Mouse (Mus musculus) layer of hippocampus, adult 18-20 months (tissue): Measurements from ENCODE around the gene Sox13. TPM values are rescaled to one million over a fixed set of nuclear protein-coding genes. Genes with fewer than 3 reads are reported as not detected.

ENCODE experiments used
- DNase-seq, 2 experiments: peaks; one replicate each; pipeline ENCODE4 v3.0.0; 2022; ENCODE audit warnings: low spot score in 2 of 2
- total RNA-seq, 2 experiments: library from RNA; stranded (reverse); gene quantifications; 2 replicates each; pipeline ENCODE4 v1.2.3; 2021

Gene Sox13
- total RNA-seq, 2 experiments from 2014 or later: 7.4 to 7.9 TPM

DNA sequence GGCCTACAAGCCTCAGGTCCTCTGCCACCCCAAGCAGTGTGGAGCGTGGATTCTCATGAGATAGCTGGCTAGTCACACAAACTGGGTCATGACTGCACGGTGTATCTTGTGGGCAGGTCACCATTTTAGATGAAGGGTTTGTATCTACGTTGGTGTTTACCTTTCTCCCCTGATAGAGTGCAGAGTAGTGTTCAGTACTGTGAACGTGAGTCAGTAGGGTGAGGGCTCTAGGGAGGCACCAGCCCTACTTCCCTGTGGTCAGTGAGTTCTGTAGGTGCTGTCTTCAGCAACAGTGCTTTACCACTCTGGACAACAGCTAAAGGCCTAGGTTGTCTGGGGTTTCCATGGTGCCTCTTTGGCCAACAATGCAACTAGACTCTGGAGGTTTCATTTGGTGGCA, 20.2 kb downstream of the Sox13 start:
- DNase-seq: no peak

DNA sequence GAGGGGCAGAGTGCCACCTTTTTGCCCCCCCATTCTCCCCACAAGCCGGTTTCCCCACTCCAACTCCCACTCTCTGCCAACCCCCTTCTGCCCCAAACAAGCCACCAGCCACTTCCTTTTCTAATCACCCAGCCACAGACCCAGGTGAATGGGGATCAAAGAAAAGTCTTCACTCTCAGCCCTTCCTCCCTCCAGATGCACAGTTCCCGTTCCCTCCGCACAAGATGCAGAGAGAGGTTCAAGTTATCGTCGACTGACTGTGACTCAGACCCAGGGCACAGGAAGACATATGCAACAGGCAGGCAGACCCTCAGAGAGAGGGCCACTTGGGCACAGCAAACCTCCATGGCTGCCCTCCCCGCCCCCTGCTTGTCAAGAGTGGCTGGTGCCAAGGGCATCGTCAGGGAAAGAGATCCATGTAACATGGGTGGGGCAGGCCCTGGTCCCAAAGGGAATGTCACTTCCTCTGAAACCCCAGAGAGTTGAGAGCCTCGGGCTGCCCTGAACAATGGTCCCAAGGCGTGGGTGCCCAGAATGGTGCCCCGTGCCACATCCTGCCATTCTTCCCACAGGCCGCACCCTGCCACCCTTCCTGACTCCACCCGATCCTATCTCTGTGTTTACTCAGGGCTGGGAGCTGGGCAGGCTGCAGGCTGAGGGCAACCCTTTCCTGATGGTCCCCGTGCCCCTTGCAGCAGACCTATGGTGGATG, 24.0 kb downstream of the Sox13 start:
- no peak for DNase-seq

DNA sequence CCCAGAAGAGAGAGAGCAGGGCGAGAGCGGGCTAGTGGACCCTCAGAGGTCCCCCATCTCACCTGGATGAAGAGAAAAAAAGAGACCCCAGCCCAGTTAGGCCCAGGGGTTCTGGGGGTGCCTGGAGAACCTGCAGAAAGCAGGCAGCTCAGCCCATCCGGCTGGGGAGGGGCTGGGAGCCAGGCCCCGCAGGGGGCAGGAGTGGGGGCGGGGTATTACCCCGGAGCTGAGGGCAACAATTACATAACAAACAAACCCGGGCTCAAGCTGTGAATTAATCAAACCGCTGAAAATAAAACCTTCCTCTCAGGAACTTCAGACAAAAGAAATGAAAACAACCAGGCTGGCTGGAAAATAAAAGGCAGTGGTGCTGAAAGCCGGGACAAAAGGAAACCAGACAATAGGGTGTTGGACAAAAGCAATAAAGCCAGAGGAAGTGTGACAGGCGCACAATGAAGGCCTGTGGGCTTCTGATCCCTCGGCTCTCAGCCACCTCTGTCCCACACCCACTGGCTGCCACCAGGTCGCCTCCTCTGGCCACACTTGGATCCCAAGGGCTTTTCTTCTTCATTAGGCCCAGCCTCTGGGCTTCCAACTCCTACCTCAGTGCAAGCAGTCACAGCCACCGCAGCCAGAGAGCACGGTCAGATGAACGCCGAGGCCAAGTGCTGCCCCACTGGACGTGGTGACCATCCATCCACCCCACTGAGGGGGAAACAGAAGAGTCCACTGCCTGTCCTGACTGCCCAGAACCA, 26.5 kb downstream of the Sox13 start:
- DNase-seq: no peak

DNA sequence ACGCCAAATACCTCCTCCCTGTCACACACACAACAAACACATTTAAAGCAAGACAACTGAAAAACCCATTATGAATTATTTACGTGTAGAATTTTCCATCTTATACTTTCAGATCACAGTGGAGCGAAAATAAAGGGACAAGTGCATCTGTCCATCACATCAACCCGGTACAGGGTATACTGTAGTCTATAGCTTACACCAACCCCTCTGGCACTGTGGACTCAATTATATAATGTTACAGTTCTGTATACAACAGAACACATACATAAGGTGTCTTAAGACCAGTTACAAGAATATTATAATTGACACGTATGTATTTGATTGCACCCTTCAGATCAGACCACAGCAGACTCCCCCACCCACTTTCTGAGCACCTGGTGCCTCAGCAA, 27.1 kb downstream of the Sox13 start:
- no peak for DNase-seq

DNA sequence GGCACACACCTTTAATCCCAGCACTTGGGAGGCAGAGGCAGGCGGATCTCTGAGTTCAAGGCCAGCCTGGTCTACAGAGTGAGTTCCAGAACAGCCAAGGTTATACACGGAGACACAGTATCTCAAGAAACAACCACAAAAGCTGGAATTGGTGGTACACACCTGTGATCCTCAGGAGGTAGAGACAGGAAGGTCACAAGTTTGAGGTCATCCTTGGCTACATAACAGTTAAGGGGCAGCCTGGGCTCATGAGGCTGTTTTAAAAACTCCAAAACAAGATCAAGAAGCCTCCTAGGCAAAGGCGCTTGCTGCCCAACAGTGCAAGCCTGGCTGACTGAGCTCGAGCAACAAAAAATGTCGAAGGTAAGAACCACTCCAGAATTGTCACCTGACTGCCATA, 27.5 kb downstream of the Sox13 start:
- no peak for DNase-seq

DNA sequence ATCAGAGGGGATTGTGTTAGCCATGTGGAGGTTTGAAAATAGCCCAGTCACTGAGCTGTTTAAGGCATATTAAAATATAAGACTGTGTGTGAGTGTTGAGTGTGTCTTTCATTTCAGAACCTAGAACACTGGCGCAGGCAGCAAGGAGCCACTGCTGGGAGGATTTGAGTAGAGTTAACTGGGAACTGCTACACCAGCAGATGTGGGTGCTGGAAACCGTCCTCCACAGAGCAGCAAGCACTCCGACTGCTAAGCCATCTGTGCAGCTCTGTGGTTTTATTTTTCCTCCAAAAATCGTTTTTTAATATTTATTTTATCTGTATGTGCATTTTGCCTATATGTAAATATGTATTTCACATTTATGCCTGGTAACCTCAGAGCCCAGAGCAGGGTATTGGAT, 29.5 kb downstream of the Sox13 start:
- DNase-seq: peak in 1 of 2 experiments; percentile 58

DNA sequence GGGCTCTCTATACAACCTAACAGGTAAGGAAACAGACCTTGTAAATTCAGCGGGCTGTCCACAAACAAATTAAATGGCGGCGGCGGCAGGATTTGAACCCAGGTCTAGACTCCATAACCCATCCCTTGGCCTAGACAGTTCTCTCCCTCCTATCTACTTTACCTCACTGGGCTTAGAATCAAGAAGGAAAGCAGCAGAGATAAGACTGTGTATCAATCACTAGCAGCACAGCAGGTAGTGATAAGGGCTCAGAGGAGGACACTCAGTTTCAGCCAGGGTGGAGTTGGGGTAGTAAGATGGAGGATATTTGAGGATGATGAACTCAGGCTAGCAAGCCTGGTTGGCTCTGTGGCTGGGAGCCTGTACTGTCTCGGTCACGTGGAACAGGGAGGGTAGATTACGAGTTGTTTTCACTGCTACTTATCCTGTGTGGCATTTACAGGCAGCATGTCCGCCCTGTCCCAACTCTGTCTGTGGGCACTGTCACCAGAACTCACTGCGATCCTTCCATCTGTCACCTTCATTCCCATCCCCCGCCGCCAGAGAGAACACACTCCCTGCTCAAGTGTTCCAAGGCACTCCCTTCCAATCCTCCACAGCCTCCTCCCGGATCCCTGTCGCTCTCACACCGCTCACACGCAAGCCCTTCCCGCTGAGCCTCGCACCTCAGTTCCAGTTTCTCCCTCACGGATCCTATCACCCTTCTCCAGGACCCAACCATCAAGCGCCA, 36.5 kb downstream of the Sox13 start:
- DNase-seq: peak; percentile 61 to 62

DNA sequence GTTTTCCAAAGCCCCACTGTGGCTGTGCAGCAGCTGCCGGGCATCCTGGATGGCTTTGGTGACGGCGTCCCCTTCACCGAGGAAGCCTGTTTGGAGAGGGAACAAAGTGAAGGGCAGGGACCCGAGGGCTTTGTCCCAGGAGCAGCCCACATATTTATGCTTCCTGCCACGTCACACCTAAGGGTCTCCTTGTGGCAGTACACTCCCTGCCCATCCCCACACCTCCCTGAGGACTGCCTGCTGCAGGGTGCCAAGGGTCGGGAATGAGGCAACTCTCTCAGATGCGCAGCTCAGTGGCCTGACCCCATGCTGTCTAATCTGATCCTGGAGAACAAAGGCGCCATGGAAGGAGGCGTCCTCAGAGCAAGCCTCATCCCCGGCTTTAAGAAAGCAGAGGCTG, 38.0 kb downstream of the Sox13 start:
- no peak for DNase-seq

DNA sequence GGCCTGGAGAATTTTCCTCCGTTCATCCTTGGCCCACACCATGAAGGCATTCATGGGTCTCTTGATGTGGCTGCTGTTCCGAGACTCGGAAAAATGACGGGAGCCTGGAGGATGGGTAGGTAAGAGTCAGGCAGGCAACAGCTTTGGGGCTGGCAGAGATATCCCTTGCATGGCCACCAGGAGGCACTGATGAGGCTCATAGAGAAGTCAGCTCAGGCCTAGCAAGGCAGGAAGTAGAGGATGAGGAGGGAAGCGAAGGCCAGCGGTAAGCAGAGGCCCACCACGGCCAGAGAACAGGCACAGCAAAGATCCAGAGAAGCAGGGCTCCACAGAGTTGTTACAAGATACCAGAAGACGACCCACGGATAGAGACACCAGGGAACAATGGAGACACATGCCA, 38.7 kb downstream of the Sox13 start:
- DNase-seq: peak; percentile 30 to 73

DNA sequence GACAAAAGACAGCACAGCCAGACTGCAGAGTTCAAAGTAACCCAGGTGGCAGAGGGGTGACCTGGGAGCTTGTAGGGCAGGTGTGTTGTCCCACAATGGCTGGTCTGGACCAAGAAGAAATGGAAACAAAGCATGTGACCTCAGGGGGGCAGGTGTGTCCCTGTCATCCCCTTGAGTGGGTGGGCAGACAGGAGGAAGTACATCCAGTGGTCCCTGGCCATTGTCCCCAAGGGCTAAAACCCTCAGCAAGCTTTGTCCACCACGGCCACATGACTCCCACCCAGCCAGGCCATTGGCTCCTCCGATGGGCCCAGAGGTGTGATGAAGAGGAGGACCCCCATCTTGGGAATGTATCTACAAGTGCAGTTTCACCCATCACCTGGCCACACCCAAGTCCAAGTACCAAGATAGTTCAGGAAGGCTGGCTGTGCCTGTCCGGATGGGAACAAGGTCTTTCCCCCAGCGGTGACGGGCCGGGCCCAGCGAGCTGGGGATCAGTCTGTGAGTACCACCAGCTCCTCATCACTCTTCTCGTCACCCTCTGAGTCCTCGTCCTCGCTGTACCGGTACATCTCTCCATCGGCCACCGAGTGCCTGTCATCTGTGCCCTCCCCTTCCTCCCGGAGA, 40.9 kb downstream of the Sox13 start:
- DNase-seq: no peak

DNA sequence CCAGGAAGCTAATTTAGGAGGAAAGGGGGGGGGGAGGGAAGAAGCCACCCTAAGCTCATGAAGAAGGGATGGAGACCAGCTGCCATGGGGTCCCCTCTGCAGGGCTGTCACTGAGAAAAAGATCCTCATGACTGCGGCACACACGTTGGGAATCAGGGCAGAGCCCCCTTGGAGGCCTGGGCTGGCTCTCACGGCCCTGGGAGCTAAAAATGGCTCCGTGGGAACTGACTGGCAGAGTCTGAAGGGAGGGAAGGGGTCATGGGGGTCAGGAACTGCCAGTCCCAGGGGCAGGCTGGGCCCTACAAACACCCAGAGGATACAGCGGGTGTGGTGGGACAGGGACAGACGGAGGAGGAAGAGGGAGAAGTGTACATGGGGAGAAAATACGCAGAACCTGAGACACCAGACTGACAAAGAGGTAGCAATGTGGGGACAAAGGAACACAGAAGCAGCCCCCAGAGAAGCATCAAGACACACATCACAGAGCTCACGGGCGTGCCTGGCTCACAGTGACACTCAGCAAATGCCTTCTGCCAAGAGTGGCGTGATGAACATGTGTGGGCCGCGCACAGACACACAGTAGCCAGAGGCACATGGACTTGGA, 41.5 kb downstream of the Sox13 start:
- no peak for DNase-seq

DNA sequence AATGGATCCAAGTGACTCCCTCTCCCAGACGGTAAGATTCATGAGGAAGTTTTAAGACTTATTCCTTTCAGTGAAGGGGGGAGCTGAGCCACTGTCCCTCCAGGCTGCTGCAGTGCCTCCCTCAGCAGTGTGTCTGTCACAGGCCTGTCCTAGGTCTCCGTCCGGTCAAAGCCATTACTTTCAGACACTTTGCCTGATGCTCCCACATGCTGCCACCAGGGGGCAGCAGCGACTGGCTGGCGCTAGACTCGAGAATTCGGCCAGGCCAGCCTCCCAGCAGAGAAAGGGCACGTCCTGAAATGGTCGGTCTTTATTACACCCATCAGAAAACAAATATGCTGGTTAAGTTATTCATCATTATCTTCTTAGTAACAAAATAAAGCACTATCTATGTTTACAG, 42.2 kb downstream of the Sox13 start:
- DNase-seq: no peak

DNA sequence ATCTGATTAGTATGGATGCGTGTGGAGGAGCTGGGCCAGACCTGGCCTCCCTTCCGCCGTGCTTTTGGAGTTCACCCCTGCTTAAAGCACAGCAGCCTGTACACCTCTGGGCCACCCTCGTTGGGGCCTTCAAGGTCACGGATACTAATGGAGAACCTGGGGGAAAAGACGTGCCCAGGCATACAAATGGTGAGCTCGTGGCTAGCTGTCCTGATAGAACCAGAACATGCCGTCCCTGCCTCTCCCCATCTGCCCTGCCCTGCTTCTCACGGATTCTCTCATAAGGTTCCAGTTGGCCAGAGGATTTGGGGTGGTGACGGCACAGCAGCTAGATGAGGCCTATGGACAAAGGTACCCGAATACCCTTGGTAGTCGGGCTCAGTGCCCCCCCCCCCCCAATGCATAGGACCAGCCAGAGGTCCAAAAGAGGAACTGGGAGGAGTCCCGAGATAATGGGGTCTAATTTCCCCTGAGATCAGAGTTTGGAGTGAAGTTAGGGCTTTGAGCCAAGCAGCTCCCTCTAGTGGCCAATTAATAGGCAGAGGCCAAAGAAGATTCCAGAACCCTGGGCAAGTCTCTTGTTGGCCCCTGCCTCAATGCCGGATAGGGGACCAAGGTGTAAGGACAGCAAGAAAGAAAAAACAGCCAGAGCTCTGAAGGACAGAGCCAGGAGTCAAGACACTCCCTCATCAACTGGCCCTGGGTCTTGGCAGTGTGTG, 43.7 kb downstream of the Sox13 start:
- DNase-seq: no peak

DNA sequence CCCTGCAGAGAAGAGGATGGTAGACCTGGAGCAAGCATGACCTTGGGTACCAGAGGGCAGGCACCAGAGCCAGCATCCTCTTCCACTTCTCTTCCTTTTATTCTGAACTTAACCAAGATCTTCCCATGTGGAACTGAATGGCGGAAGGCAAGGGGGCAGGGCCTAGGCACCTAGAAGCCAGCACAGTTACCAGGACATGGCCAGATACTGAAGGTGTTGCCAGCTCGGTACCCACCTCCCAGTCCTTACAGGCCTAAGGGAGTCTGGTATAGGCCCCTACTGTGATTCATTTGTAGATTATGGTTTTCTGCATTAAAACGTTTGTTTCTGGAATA, 44.2 kb downstream of the Sox13 start:
- no peak for DNase-seq

DNA sequence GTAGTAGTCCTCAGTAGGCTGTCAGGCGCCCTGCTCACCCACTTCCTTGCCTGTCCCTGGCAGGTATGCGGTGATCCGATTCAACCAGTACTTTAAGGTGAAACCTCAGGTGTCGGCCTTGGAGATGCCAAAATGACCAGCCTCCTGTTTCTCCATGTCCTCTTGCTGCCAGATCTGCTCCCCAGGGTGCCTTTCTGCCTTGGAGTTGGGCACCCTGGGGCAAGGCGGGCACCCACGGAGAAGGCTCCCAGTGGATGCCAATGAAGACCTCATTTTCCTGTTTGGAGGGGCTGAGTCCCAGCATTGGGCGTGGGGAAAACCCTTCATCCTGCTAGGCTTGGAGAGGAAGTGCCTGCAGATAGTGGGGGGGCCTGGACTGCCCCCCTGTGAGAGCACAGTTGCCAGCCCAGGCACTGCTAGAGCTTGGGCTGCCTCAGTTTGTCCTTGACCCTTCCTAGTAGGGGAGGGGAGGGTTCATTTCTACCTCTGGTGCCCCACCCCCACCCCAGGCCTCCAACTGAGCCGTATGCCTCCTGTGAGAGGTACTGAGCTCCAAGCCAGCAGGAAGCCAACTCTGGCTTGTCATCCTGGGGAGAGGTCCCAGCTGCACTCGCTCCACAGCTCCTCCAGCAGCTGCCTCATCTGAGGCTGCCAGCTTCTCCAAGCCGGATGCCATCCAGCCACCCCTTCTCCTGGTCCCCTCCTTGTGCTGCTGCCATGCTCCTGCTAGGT, 44.8 kb downstream of the Sox13 start:
- no peak for DNase-seq

DNA sequence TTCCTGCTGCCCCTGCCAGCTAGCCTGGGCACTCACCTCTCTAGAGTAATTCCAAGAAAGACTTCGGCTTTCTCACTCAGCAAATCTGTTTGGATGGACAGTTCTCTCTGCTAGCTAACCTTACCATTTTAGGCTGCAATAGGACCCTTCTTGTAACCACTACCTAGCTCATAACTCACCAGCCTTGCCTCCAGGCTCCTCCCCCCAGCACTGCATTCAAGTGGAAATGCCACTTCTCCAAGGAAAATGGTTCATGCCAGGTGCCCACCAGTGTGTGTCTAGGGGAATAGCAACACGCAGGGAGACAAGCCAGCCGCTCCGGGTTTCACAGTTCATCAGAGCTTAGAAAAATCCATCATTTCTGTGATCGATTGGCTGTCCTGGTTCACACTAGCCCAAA, 46.6 kb downstream of the Sox13 start:
- DNase-seq: no peak

DNA sequence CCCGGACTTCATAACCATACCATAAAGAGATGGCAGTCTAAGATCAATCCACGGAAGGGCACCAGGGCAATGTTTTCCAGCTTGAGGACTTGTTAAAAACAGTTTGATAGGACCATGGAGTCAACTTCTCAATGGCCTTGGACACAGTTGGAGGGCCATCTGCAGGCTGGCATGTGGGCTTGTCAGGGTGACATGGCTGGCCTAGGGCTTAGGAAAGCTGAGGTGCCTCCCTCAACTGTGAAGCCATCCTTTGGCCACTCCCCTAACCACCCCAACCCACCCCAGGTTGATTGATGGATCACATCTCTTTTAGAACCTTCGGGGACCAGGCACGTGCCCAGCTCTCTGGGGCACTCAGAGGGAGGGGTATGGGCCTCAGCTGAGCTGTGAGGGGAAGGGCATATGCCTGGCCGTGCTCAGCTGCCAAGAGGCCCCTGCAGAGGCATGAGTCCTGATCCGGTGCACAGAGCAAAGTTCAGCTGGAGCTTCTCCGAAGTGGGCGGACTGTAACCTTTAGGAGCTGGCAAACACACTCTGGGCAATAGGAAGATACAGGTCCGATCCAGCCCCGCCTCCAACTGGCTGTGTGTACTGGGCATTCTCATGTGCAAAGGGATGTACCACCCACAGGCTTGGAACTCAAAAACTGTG, 48.4 kb downstream of the Sox13 start:
- no peak for DNase-seq

DNA sequence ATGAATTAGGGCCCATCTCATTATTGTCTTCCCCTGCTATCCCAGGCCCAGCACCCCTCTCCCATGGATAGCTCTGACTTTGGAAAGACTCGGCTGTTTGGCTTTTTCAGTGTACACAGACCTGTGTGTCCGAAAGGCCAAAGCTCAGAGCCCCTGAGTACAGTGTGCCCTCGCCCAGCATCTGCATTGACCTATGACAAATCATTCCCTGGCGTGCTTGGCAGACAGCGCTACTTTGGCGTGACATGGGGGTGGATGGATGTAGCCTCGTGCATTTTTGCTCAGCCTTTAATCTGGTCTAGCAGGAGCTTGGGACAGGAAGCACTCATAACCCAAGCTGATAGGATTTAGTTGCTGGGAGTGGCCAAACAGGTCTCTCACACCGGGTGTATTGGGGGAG, 52.1 kb downstream of the Sox13 start:
- DNase-seq: no peak

DNA sequence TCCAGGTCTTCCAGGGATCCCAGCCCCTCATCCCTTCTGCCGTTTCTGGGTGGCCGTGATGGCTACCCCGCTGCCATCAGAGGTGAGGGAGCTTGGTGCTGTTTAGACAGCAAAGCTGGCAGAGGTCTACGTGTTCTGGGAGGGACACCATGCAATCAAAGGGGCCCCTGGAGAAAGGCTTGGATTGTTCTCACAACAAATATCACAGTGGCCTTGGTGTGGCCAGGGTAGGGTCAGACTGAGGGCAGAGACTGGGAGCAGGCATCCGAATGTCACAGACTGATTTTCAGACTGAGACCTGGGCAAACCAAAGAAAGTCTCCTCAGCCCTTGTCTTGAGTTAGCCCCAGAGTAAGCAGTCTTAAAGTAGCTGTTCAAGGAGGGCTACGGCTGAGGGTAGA, 52.7 kb downstream of the Sox13 start:
- DNase-seq: no peak

DNA sequence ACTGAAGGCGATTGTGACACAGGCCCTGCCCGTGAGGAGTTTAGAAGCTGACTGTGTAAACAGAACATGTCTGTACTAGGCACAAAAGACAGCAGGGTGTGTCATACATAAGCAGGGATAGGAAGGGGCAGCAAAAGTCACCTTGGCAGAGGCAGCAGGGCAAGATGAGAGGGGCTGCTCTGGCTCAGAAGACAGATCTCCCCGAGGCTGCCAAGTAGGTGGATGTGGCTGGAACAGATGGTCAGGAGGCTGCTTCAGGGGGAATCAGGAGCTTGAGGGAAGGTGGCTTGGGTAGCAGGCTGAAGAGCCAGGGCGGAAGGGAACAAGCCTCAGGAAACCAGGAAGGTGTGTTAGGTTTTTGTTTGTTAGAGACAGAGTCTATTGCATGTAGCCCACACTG, 53.8 kb downstream of the Sox13 start:
- DNase-seq: no peak
